Mouse (Mus musculus) gastrocnemius, postnatal 25 days (tissue): ENCODE data around the gene Pgghg. TPM values are rescaled to one million over a fixed set of nuclear protein-coding genes. Genes with fewer than 3 reads are reported as not detected.

Experiments
- DNase-seq: peaks from one replicate; pipeline ENCODE4 v3.0.0; 2022
- total RNA-seq, 2 experiments: library from RNA; stranded (reverse); gene quantifications; 1 replicate in 1 of 2; 2 replicates in 1 of 2; pipeline ENCODE4 v1.2.3; 2021

Pgghg gene
- total RNA-seq, 2 experiments from 2014 or later, result 4.3 to 4.6 TPM

DNA sequence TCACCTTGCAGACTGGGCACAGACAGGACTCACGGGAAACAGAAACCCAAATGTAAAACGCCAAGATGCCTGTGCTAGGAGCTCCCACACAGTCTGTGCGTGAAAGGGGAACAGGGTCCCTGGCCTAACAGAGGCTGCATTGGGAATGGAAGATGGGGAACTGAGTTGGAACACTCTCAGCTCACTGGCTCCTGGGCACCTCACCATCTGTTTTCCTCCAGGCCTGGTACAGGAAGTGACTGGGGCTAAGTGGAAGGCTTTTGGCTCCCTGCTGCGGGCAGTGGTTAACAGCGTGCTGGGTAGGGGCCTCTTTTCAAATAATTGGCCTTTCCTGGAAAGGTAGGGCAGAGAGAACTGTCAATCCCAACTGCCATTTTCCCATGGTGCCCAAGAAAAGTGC is 49.4 kb downstream of the Pgghg start:
- no peak for DNase-seq

DNA sequence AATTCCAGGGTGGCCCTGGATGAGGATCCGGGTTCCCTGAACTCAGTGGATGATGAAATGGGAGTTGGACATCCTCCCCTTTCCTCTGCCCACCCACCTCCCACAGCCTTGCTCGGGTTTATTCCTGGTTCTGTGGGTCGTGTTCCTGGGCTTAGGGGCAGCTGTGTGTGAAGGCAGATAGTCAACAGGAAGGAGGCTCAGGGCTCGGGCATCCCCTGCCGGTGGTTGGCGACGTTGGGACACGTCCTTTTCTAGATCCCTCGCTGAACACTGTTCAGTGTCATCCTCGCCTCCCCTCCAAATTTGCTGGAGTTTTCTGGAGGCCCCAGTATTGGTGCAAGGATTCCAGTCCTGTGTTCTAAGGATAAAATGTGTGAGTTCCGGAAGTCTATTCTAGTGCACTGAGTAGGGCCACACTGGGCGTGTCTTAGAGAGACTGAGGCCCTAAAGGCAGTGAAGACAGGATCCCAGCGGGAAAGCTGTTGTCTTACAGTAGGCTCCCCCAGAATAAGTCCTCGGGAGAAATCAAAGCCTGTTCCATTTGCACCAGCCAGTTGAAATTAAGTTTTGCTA is 50.0 kb downstream of the Pgghg start:
- no peak for DNase-seq

Other genes starting within 250 kb of the Pgghg start
- not detected for gene Olfr541, start 244.1 kb upstream of the Pgghg start, total RNA-seq
- 10 to 100 TPM in 1 of 2 experiments, under 1 TPM in 1; 0.92 to 35.9 TPM for gene Cyp2e1, start 177.7 kb upstream of the Pgghg start, total RNA-seq
- not detected for gene Syce1, start 153.5 kb upstream of the Pgghg start, total RNA-seq
- gene Zfp941, start 119.2 kb upstream of the Pgghg start, total RNA-seq, result not detected
- gene Urah, start 106.4 kb upstream of the Pgghg start, total RNA-seq, result not detected
- gene Scgb1c1, start 95.8 kb upstream of the Pgghg start, total RNA-seq, result not detected
- not detected for gene Odf3, start 93.6 kb upstream of the Pgghg start, total RNA-seq
- not detected for gene Gm45785, start 85.1 kb upstream of the Pgghg start, total RNA-seq
- 10 to 100 TPM; 13.5 to 14.0 TPM for gene Ric8a, start 84.4 kb upstream of the Pgghg start, total RNA-seq
- 10 to 100 TPM in 1 of 2 experiments, 1 to 10 TPM in 1; 7.7 to 10.6 TPM for gene Bet1l, start 83.8 kb upstream of the Pgghg start, total RNA-seq
- gene Psmd13, start 59.4 kb upstream of the Pgghg start, total RNA-seq, result 10 to 100 TPM; 79.5 to 88.7 TPM
- gene Sirt3, start 59.1 kb upstream of the Pgghg start, total RNA-seq, result 10 to 100 TPM; 25.4 to 26.6 TPM
- gene Cox8b, start 40.9 kb upstream of the Pgghg start, total RNA-seq, result 1,000 to 10,000 TPM; 1,696 to 1,975 TPM
- gene Nlrp6, start 20.5 kb upstream of the Pgghg start, total RNA-seq, result not detected
- under 1 TPM in 1 of 2 experiments, not detected in 1; 0.64 TPM for gene Ifitm5, start 8.9 kb downstream of the Pgghg start, total RNA-seq
- not detected for gene Gm45717, start 14.5 kb downstream of the Pgghg start, total RNA-seq
- gene Ifitm2, start 14.6 kb downstream of the Pgghg start, total RNA-seq, result 10 to 100 TPM; 54.0 to 75.5 TPM
- under 1 TPM; 0.43 to 0.54 TPM for gene Ifitm1, start 25.8 kb downstream of the Pgghg start, total RNA-seq
- 10 to 100 TPM; 34.4 to 52.1 TPM for gene Ifitm3, start 69.4 kb downstream of the Pgghg start, total RNA-seq
- not detected for gene Ifitm6, start 76.5 kb downstream of the Pgghg start, total RNA-seq
- not detected for gene Gm17387, start 87.7 kb downstream of the Pgghg start, total RNA-seq
- gene B4galnt4, start 119.7 kb downstream of the Pgghg start, total RNA-seq, result not detected
- under 1 TPM in 1 of 2 experiments, not detected in 1; 0.29 TPM for gene Pkp3, start 136.8 kb downstream of the Pgghg start, total RNA-seq
- 1 to 10 TPM; 1.4 to 2.4 TPM for gene Sigirr, start 159.2 kb downstream of the Pgghg start, total RNA-seq
- gene Ano9, start 176.4 kb downstream of the Pgghg start, total RNA-seq, result not detected
- gene Ptdss2, start 181.0 kb downstream of the Pgghg start, total RNA-seq, result 10 to 100 TPM; 18.7 to 25.6 TPM
- 10 to 100 TPM; 38.8 to 51.5 TPM for gene Rnh1, start 231.5 kb downstream of the Pgghg start, total RNA-seq